Mouse (Mus musculus) thymus, adult 2 months (tissue): ENCODE data around the gene Krt27. TPM values are rescaled to one million over a fixed set of nuclear protein-coding genes. Genes with fewer than 3 reads are reported as not detected.

Experiments
- DNase-seq: peaks from one replicate; pipeline ENCODE4 v3.0.0; 2021
- H3K27ac ChIP-seq: fragments of 200-500 bp; 2 replicates; pipeline ENCODE4 v1.5.1; 2012; ENCODE audit warnings: low read length, control low read depth; ENCODE audit not compliant: control insufficient read depth, insufficient read depth
- H3K27me3 ChIP-seq: fragments of 200-500 bp; 2 replicates; pipeline ENCODE4 v1.6.1; 2012; ENCODE audit warnings: mild to moderate bottlenecking, low read length, moderate library complexity, mixed read lengths; ENCODE audit not compliant: control insufficient read depth, insufficient read depth
- H3K36me3 ChIP-seq: fragments of 200-500 bp; 2 replicates; pipeline ENCODE4 v1.6.1; 2012; ENCODE audit warnings: mild to moderate bottlenecking, low read length, moderate library complexity; ENCODE audit not compliant: control insufficient read depth, insufficient read depth
- H3K4me1 ChIP-seq: fragments of 200-500 bp; replicated peaks from 2 replicates; pipeline ENCODE4 v1.6.1; 2012; ENCODE audit warnings: low read length; ENCODE audit not compliant: control insufficient read depth, insufficient read depth
- H3K4me3 ChIP-seq: fragments of 200-500 bp; 2 replicates; pipeline ENCODE4 v1.5.1; 2012; ENCODE audit warnings: mild to moderate bottlenecking, low read length, control low read depth, moderate library complexity; ENCODE audit not compliant: control insufficient read depth, insufficient read depth
- CTCF ChIP-seq: fragments of 200-500 bp; IDR thresholded peaks from 2 replicates; pipeline ENCODE4 v1.5.1; 2012; ENCODE audit warnings: mild to moderate bottlenecking, control low read depth, low read length, moderate library complexity, borderline replicate concordance; ENCODE audit not compliant: control insufficient read depth, poor library complexity, insufficient read depth; ENCODE audit errors: extremely low read depth
- POLR2A ChIP-seq: fragments of 200-500 bp; IDR thresholded peaks from 2 replicates; pipeline ENCODE4 v1.6.1; 2012; ENCODE audit warnings: mild to moderate bottlenecking, low read length, control low read depth, moderate library complexity; ENCODE audit not compliant: control insufficient read depth, poor library complexity, insufficient read depth; ENCODE audit errors: extremely low read depth
- WGBS: fragments of 180-500 bp; shearing (Covaris S2); methylation state at CpG from one replicate; pipeline ENCODE4 v1.1.7; 2018; 5-methylcytosine and 5-hydroxymethylcytosine counted together
- polyA plus RNA-seq: library from polyadenylated mRNA; depleted of rRNA; stranded (reverse); fragments of >200 nt; gene quantifications from 2 replicates; pipeline ENCODE4 v1.2.3, GENCODE M21; 2012; rRNA removed

The Krt27 gene
- polyA plus RNA-seq, 1 experiment = 0.05 TPM

GRCm38 (mm10) chr11:99314594-99314993 is 36.3 kb downstream of the Krt27 start:
- TF ChIP-seq CTCF (no peak), POLR2A (no peak)
- H3K4me3 ChIP-seq = no peak overlapping the region
- WGBS = 93% methylated on average over 2 of the region's 2 CpGs
- DNase-seq = no peak
- no peak overlapping the region for H3K27ac ChIP-seq
- no peaks in the 10 kb centered on the region for H3K4me1 ChIP-seq
- H3K36me3 ChIP-seq = no peaks in the 10 kb centered on the region
- H3K27me3 ChIP-seq = no peaks in the 10 kb centered on the region

- WGBS = 97% methylated on average over 1 of the region's 1 CpGs
- no peaks in the 10 kb centered on the region for H3K36me3 ChIP-seq
- DNase-seq = peak; percentile 6
Observed at GRCm38 (mm10) chr11:99310882-99311281, 40.0 kb downstream of the Krt27 start.

GRCm38 (mm10) chr11:99307579-99307978 is 43.3 kb downstream of the Krt27 start:
- Histone ChIP-seq H3K4me1 (no peaks in the 10 kb centered on the region), H3K27ac (no peak overlapping the region), H3K36me3 (no peaks in the 10 kb centered on the region), H3K4me3 (no peak overlapping the region), H3K27me3 (no peaks in the 10 kb centered on the region)
- TF ChIP-seq POLR2A = no peak
- DNase-seq = peak; percentile 62
- 37% methylated on average over 2 of the region's 2 CpGs for WGBS

More at GRCm38 (mm10) chr11:99310882-99311281, 40.0 kb downstream of the Krt27 start:
- Histone ChIP-seq H3K27me3 (no peaks in the 10 kb centered on the region), H3K27ac (no peak overlapping the region), H3K4me3 (no peak overlapping the region), H3K4me1 (no peaks in the 10 kb centered on the region)
- no peak for TF ChIP-seq CTCF
- TF ChIP-seq POLR2A = no peak

Other genes starting within 250 kb of the Krt27 start
- gene Ccr7, start 196.0 kb downstream of the Krt27 start, polyA plus RNA-seq = 202 and 240 TPM in 2 replicates
- gene Smarce1, start 120.1 kb downstream of the Krt27 start, polyA plus RNA-seq = 37.0 and 43.5 TPM in 2 replicates
- gene Krt222, start 107.0 kb downstream of the Krt27 start, polyA plus RNA-seq = 0.23 and 0.40 TPM in 2 replicates
- gene Krt24, start 65.8 kb downstream of the Krt27 start, polyA plus RNA-seq = 0.10 and 0.12 TPM in 2 replicates
- 0.16 and 0.18 TPM in 2 replicates for gene Krt25, start 28.2 kb downstream of the Krt27 start, polyA plus RNA-seq
- not detected in 2 replicates for gene Krt26, start 13.1 kb downstream of the Krt27 start, polyA plus RNA-seq
- gene Krt28, start 23.8 kb upstream of the Krt27 start, polyA plus RNA-seq = not detected in 2 replicates
- 4.9 and 6.4 TPM in 2 replicates for gene Krt10, start 38.3 kb upstream of the Krt27 start, polyA plus RNA-seq
- gene Krt12, start 71.2 kb upstream of the Krt27 start, polyA plus RNA-seq = 0.27 and 0.34 TPM in 2 replicates
- 0.65 and 1.0 TPM in 2 replicates for gene Krt20, start 87.0 kb upstream of the Krt27 start, polyA plus RNA-seq
- 1.5 and 1.7 TPM in 2 replicates for gene Krt23, start 142.0 kb upstream of the Krt27 start, polyA plus RNA-seq
- 0.11 TPM in 1 of 2 replicates, not detected in the other for gene Krt39, start 170.2 kb upstream of the Krt27 start, polyA plus RNA-seq
- 0.09 TPM in 1 of 2 replicates, not detected in the other for gene Krt40, start 192.1 kb upstream of the Krt27 start, polyA plus RNA-seq
- gene Krtap3-3, start 199.8 kb upstream of the Krt27 start, polyA plus RNA-seq = 0.46 and 0.66 TPM in 2 replicates
- gene Krtap3-2, start 205.7 kb upstream of the Krt27 start, polyA plus RNA-seq = 0.15 and 0.19 TPM in 2 replicates
- not detected in 2 replicates for gene Gm11939, start 208.4 kb upstream of the Krt27 start, polyA plus RNA-seq
- 0.43 and 0.81 TPM in 2 replicates for gene Krtap3-1, start 215.5 kb upstream of the Krt27 start, polyA plus RNA-seq
- gene Krtap1-5, start 229.9 kb upstream of the Krt27 start, polyA plus RNA-seq = not detected in 2 replicates
- gene Krtap1-4, start 232.6 kb upstream of the Krt27 start, polyA plus RNA-seq = not detected in 2 replicates
- gene Krtap1-3, start 240.2 kb upstream of the Krt27 start, polyA plus RNA-seq = not detected in 2 replicates
- gene Krtap9-3, start 247.0 kb upstream of the Krt27 start, polyA plus RNA-seq = not detected in 2 replicates